Mouse (Mus musculus): ENCODE data around the gene Sptb.

DNA sequence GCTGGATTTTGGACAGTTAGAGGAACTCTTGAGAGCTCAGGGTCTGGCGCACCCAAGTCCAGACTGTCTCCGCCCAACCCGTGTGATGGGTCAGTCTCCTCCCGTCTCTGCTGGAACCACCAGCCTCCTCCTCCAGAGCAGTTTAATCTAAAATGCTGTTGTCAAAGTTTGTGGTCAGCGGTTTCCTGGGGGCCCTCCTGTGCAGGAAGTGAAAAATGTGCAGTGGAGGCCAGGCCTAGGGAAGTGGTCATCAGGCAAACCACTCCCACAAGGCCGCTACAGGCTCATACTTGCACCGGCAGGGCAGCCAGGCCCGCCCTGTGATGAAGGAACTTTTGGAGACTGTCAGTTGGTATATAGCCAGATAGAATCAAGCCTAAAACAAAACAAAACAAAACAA, 172.9 kb downstream of the Sptb start:
- TF ChIP-seq CTCF (IDR thresholded peaks at IDR 0.05; ENCODE audit: low read depth) (no peak), EP300 (IDR thresholded peaks at IDR 0.05; ENCODE audit: low read depth) (no peak)

Data from liver, embryonic 14.5 days (tissue).